Mouse (Mus musculus) liver, embryonic 13.5 days (tissue): ENCODE data around the gene Zbtb32. TPM values are rescaled to one million over a fixed set of nuclear protein-coding genes. Genes with fewer than 3 reads are reported as not detected.
A peak's percentile ranks its signal among the peaks of the same experiment; 100 is the strongest.

Source experiments
- ATAC-seq: fragments of 200-750 bp; cut with Nextera tagmentation; 2 replicates; pipeline ENCODE4 v1.8.0; 2017; ENCODE audit warnings: low read depth, mild to moderate bottlenecking, moderate number of reproducible peaks, moderate library complexity
- DNase-seq: peaks from one replicate; pipeline ENCODE4 v3.0.0; 2022
- H3K27ac ChIP-seq: fragments of 300-500 bp; sonication (generic); 2 replicates; pipeline ENCODE4 v1.5.1; 2015; ENCODE audit warnings: moderate library complexity, mild to moderate bottlenecking, inconsistent platforms
- H3K27me3 ChIP-seq: fragments of 300-500 bp; sonication (generic); 2 replicates; pipeline ENCODE4 v1.6.1; 2015; ENCODE audit warnings: mild to moderate bottlenecking, inconsistent platforms
- H3K36me3 ChIP-seq: fragments of 300-500 bp; sonication (generic); 2 replicates; pipeline ENCODE4 v1.6.1; 2015; ENCODE audit warnings: mild to moderate bottlenecking, inconsistent platforms
- H3K4me1 ChIP-seq: fragments of 300-500 bp; sonication (generic); replicated peaks from 2 replicates; pipeline ENCODE4 v1.6.1; 2015; ENCODE audit warnings: inconsistent platforms
- H3K4me2 ChIP-seq: fragments of 300-500 bp; sonication (generic); 2 replicates; pipeline ENCODE4 v1.6.1; 2015; ENCODE audit warnings: inconsistent platforms, mild to moderate bottlenecking, moderate library complexity
- H3K4me3 ChIP-seq: fragments of 300-500 bp; sonication (generic); replicated peaks from 2 replicates; pipeline ENCODE4 v1.5.1; 2015; ENCODE audit warnings: mild to moderate bottlenecking, inconsistent platforms
- H3K9ac ChIP-seq: fragments of 300-500 bp; sonication (generic); 2 replicates; pipeline ENCODE4 v1.6.1; 2015; ENCODE audit warnings: mild to moderate bottlenecking, inconsistent platforms
- H3K9me3 ChIP-seq: fragments of 300-500 bp; sonication (generic); replicated peaks from 2 replicates; pipeline ENCODE4 v1.6.1; 2016; ENCODE audit warnings: inconsistent platforms
- WGBS: fragments of 180-500 bp; shearing (Covaris S2); methylation state at CpG from one replicate; pipeline ENCODE4 v1.1.7; 2015; ENCODE audit not compliant: insufficient replicate concordance; 5-methylcytosine and 5-hydroxymethylcytosine counted together
- polyA plus RNA-seq: library from polyadenylated mRNA; unstranded; fragments of >200 nt; fragmentation: Nextera tagmentation; extraction: Ambion mirVana; gene quantifications from 2 replicates; pipeline ENCODE4 v1.2.1, GENCODE M21; 2015

Gene Zbtb32
- polyA plus RNA-seq = 0.09 and 0.20 TPM in 2 replicates

DNA sequence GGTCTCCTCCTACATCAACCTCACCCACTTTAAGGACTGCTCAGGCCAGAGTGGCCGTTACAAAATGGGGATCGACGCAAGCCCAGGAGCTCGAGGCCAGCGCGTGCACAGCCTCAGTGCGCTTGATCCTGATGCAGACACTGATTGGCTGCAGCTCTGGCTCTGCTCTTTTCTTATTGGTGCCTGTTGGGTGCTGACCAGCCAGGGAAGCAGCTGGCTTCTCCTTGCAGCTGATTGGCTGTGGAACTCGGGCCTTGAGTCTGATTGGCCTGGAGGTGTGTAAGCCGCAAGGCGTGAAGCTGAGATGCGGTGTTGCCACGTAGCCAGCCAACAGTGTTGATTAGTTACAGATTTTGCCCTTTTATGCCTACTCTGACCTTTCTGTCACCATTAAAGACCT, at the start of gene Zbtb32:
Gene Zbtb32 (minus strand): TSS at position 124 of the 400 bp plus-strand sequence.
- ATAC-seq (no peak), DNase-seq (no peak)
- Histone ChIP-seq H3K9ac (no peak within 1 kb of the TSS), H3K4me3 (no peak within 1 kb of the TSS), H3K27me3 (peaks cover 7% of the 10 kb centered on the region; the same call in 1 of the 2 replicates), H3K4me1 (peaks cover 28% of the 10 kb centered on the region), H3K9me3 (no peaks in the 10 kb centered on the region), H3K36me3 (no peaks in the 10 kb centered on the region), H3K27ac (no peak within 1 kb of the TSS), H3K4me2 (peak within 1 kb of the TSS; percentile 50)
- 88% methylated on average over 12 of the region's 12 CpGs for WGBS

DNA sequence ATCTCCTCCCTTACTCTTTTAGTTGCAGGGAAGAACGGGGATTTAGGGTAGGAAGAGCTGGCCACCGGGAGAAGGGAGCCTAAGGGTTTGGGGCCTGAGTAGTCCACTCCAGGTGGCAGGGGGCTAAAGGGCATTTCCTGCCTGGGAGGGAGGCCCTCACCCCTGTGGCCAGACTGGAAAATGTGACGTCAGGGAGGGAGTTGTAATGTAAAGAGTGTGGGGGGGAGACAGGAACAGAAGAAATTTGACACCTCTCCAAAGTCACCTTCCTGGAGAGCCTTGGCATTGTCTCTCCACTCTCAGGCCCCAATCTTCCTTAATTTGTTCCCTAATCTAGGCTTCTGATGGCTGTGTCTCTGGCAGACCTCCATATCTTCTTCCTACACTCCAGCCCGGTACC, 40.4 kb upstream of the Zbtb32 start:
- Histone ChIP-seq H3K4me3 (no peak overlapping the region), H3K27ac (no peak overlapping the region), H3K9me3 (no peaks in the 10 kb centered on the region), H3K4me1 (peaks cover 13% of the 10 kb centered on the region), H3K9ac (no peak overlapping the region), H3K36me3 (peaks cover 41% of the 10 kb centered on the region), H3K4me2 (no peak overlapping the region), H3K27me3 (peaks cover 31% of the 10 kb centered on the region)
- DNase-seq (no peak), ATAC-seq (no peak)
- WGBS = 20% methylated on average over 4 of the region's 4 CpGs

DNA sequence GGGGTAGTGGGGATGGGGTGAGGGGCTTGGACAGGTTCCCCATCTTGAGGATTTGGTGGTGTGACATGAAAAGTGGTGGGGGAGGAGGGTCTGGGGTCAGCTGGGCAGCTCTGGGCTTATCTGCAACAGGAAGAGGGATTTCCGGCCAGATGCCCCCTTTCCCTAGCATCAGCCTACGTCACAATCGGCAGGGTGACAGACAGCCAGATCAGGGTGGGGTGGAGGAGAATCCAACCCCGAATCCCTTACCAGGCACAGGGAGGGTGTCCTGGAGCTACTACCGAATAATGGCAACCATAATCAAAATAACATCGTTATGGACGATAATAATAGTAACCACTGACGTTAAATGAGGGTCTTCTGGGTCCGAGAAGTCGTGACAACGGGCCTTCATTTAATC, 37.7 kb upstream of the Zbtb32 start:
- peaks cover 57% of the 10 kb centered on the region for H3K27me3 ChIP-seq
- 0 out of 2 replicates have a peak overlapping the region, but pooled peaks have one; percentile 4 for H3K4me2 ChIP-seq
- ATAC-seq (no peak), DNase-seq (no peak)
- H3K27ac ChIP-seq = no peak overlapping the region
- 10% methylated on average over 11 of the region's 11 CpGs for WGBS
- H3K9ac ChIP-seq = no peak overlapping the region
- H3K4me1 ChIP-seq = peaks cover 18% of the 10 kb centered on the region
- no peak overlapping the region for H3K4me3 ChIP-seq
- no peaks in the 10 kb centered on the region for H3K9me3 ChIP-seq
- peaks cover 14% of the 10 kb centered on the region for H3K36me3 ChIP-seq

DNA sequence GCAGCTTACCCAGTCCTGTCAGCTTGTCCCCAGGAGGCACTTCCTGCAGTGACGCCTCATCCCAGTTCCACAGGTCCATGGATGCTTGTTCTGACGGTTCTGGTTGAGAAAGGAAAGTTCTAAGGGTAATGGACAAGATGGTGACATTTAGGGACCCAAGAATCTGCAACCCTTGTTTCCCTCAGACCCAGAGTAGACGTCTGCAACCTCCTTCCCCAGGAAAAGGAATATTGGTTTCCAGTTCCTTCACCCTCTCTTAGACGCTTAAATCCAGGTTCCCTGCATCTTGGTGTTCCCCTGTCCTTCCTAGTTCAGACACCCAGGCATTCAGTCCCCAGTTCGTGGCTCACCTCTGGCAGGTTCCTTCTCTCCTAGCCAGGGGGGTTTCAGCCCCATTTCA, 37.0 kb upstream of the Zbtb32 start, which contains the start of gene Etv2:
Gene Etv2 (minus strand): TSS at position 101 of the 400 bp plus-strand sequence.
- DNase-seq (no peak), ATAC-seq (no peak)
- H3K4me2 ChIP-seq = peak within 1 kb of the TSS; percentile 46
- peaks cover 18% of the 10 kb centered on the region for H3K4me1 ChIP-seq
- no peak within 1 kb of the TSS for H3K27ac ChIP-seq
- no peak within 1 kb of the TSS for H3K9ac ChIP-seq
- H3K36me3 ChIP-seq = peaks cover 7% of the 10 kb centered on the region
- H3K4me3 ChIP-seq = peak within 1 kb of the TSS; percentile 22
- 4% methylated on average over 5 of the region's 5 CpGs for WGBS
- peaks cover 63% of the 10 kb centered on the region for H3K27me3 ChIP-seq
- no peaks in the 10 kb centered on the region for H3K9me3 ChIP-seq

DNA sequence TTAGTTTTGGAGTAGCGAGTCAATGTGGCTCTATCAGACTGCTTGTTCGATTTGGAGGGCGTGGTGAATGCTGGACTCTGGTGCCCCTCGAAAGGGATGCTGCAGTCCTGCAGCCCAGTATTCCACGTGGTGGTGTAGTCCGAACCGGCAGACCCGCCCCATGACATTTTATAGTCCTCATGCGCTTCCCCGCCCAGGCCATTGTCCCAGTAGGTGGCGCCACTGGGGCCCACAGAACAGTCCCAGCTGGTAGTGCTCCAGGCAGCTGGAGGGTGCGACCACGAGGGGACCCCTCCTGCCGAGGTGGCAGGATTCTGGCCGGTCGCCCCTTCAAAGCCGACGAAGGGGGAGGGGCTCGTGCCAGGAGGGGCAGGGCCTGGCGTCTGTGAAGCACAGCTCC, 35.9 kb upstream of the Zbtb32 start:
- Histone ChIP-seq H3K27ac (no peak overlapping the region), H3K4me3 (peak overlapping the region; percentile 22), H3K27me3 (peaks cover 74% of the 10 kb centered on the region), H3K36me3 (no peaks in the 10 kb centered on the region), H3K4me2 (peak overlapping the region; percentile 46), H3K9ac (no peak overlapping the region), H3K4me1 (peaks cover 18% of the 10 kb centered on the region), H3K9me3 (no peaks in the 10 kb centered on the region)
- DNase-seq (peak; percentile 63), ATAC-seq (peak; percentile 68)
- WGBS = 2% methylated on average over 20 of the region's 20 CpGs

DNA sequence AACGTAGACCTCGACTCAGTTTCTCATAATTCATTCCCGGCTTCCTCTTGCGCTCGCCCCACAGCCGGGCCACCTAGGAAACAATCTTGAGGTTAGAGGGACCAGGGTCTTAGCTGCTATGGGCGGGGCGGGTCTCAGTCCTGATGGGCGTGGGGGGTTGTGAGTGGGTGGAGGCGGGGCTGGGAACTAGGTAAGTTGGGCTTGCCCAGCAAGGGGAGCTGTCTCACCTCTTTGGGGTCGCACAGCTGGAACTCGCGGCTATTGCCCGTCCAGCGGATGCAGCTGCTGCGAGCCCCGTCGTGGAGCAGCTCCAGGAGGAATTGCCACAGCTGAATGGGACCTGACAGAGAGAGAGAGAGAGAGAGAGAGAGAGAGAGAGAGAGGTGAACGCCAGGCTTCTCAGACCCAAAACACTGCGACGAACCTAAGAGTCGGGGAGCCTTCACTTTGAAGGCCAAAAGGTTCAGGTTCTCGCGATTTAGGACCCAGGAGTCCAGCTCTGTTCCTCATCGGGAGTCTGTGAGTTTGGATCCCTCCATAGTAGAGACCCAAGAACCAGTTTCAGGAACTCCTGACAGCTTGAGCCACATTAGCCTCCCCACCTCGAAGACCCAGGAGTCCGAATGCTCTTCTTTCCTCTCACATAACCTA, 35.2 kb upstream of the Zbtb32 start:
- 25% methylated on average over 27 of the region's 27 CpGs for WGBS
- Histone ChIP-seq H3K27me3 (peaks cover 81% of the 10 kb centered on the region), H3K9ac (no peak overlapping the region), H3K27ac (no peak overlapping the region), H3K4me3 (no peak overlapping the region), H3K4me1 (peaks cover 16% of the 10 kb centered on the region), H3K9me3 (no peaks in the 10 kb centered on the region), H3K36me3 (no peaks in the 10 kb centered on the region), H3K4me2 (0 out of 2 replicates have a peak overlapping the region, but pooled peaks have one; percentile 46)
- 0 out of 2 replicates have a peak, but pooled peaks have one; percentile 7 for ATAC-seq
- no peak for DNase-seq

DNA sequence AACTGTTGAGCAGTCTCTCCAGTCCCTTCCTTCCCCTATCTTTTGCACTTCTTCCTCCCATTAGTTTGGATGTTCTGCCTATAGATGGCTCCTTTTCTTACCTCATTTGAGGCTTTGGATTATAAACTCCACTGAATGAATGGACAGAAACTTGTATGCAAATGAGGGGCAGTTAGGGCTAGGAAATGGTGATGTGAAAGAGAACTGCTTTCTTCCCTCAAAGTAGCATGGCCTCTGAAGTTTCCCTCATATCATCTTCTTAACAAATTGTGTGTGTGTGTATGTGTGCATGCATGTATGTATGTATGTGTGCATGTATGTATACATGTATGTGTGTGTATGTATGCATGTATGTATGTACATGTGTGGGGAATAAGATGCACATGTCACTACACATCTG, 30.3 kb upstream of the Zbtb32 start:
- Histone ChIP-seq H3K27ac (no peak overlapping the region), H3K27me3 (peaks cover 51% of the 10 kb centered on the region), H3K36me3 (peaks cover 7% of the 10 kb centered on the region), H3K4me1 (peaks cover 23% of the 10 kb centered on the region), H3K4me2 (no peak overlapping the region), H3K4me3 (no peak overlapping the region), H3K9ac (no peak overlapping the region), H3K9me3 (no peaks in the 10 kb centered on the region)
- ATAC-seq (no peak), DNase-seq (no peak)

DNA sequence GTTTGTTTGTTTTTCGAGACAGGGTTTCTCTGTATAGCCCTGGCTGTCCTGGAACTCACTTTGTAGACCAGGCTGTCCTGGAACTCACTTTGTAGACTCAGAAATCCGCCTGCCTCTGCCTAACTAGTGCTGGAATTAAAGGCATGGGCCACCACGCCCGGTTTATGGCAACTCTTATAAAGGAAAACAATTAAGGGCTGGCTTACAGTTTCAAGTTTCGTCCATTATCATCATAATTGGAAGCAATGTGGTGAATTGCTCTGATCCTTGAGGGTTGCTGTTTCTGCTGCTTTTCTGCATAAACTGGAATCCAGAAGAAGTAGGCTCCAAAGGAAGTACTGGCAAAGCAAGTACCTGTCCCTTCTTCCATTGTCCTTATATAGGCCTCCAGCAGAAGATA, 27.9 kb upstream of the Zbtb32 start:
- peaks cover 32% of the 10 kb centered on the region for H3K4me1 ChIP-seq
- WGBS = 71% methylated on average over 5 of the region's 5 CpGs
- H3K4me2 ChIP-seq = peak overlapping the region; percentile 65
- 0 out of 2 replicates have a peak overlapping the region, but pooled peaks have one; percentile 89 for H3K4me3 ChIP-seq
- peaks cover 31% of the 10 kb centered on the region for H3K36me3 ChIP-seq
- DNase-seq = no peak
- H3K9ac ChIP-seq = no peak overlapping the region
- no peaks in the 10 kb centered on the region for H3K9me3 ChIP-seq
- no peak overlapping the region for H3K27ac ChIP-seq
- peaks cover 28% of the 10 kb centered on the region for H3K27me3 ChIP-seq
- ATAC-seq = no peak

DNA sequence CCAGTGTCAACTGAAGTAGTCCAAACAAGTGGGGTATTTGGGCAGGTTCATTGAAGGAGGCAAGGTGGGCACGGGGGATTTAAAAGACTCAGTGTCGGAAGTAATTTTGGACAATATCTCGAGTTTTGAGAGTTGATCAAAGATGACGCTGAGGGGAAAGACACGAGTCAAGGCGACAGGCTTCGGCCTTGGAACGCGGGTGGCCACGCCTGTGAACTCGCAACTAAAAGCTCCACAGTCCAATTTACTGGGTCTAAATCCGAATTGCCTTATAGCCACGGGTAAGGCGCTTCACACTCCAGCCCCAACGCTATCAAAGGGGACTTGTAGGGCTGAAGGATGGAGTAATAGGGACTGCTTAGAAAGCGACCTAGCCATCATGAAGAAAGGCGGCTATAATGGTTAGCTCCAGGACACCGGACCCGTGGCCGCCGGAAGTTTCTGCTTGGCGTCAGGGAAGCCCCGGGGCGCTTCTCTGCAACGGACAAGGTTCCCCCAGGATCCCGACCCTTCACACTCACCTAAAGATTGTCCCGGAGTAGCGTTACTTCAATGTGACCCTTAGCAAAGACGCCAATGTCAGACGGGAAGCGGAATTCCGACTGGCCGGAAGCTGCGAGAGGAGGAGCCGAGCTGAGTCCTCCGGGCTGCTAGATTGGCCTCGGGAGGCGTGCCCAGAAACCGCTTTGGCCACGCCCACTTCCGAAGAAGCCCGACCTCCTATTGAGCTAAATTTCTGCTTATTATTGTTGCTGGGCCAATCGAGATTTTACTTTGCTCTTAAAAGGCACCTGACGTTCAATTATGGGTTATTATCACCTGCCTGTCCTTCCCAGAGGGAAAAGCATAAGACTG, 27.0 kb upstream of the Zbtb32 start, which contains the start of gene Cox6b1:
Gene Cox6b1 (minus strand): TSS at position 622 of the 855 bp plus-strand sequence.
- peak; percentile 87 for ATAC-seq
- peaks cover 35% of the 10 kb centered on the region for H3K4me1 ChIP-seq
- H3K27ac ChIP-seq = peak within 1 kb of the TSS; percentile 74
- under 1% methylated on average over 44 of the region's 44 CpGs for WGBS
- H3K36me3 ChIP-seq = peaks cover 38% of the 10 kb centered on the region
- peak within 1 kb of the TSS; percentile 89 for H3K4me3 ChIP-seq
- peak; percentile 88 for DNase-seq
- H3K27me3 ChIP-seq = peaks cover 20% of the 10 kb centered on the region
- H3K9ac ChIP-seq = peak within 1 kb of the TSS; percentile 89
- H3K4me2 ChIP-seq = peak within 1 kb of the TSS; percentile 87
- H3K9me3 ChIP-seq = no peaks in the 10 kb centered on the region

DNA sequence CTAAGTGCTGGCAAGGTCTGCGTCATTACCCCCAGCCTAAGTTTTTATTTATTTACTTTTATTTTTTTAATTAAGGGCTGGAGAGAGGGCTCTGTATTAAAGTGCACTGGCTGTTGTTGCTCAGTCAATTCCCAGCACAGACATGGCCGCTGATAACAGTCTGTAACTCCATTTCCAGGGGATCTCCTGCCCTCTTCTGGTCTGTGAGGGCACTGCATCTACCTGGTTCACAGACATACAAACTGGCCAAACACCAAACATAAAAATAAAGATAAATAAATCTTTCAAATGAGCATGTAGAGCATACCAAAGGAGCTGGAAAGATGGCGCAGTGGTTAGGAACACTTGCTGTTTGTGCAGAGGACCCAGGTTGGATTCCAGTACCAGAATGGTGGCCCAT, 20.5 kb upstream of the Zbtb32 start:
- no peak for ATAC-seq
- peak; percentile 36 for DNase-seq
- WGBS = 71% methylated on average over 3 of the region's 3 CpGs
- H3K4me2 ChIP-seq = no peak overlapping the region
- H3K36me3 ChIP-seq = peaks cover 85% of the 10 kb centered on the region
- H3K9ac ChIP-seq = no peak overlapping the region
- no peak overlapping the region for H3K27ac ChIP-seq
- no peaks in the 10 kb centered on the region for H3K9me3 ChIP-seq
- H3K4me3 ChIP-seq = no peak overlapping the region
- peaks cover 36% of the 10 kb centered on the region for H3K4me1 ChIP-seq
- H3K27me3 ChIP-seq = no peaks in the 10 kb centered on the region

DNA sequence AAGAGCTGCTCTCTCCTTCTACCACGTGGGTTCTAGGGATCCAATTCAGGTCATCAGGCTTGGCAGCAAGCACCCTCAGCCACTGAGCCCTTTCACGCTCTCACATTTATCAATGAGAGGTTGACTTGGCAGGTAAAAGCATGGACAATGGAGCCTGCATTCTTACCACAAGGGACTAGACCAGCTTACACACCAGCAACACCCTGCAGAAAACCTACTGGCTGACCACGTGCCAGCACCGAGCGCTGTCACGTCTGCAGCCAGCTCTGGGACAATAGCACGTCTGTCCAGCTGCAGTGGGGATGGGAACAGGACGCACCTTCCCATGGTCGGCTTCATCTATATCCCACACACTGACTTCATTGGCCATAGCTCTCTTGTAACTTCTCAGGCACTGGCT, 19.9 kb upstream of the Zbtb32 start:
- H3K4me1 ChIP-seq = peaks cover 37% of the 10 kb centered on the region
- WGBS = 89% methylated on average over 9 of the region's 9 CpGs
- no peak for ATAC-seq
- peaks cover 79% of the 10 kb centered on the region for H3K36me3 ChIP-seq
- no peak for DNase-seq
- H3K4me2 ChIP-seq = no peak overlapping the region
- no peak overlapping the region for H3K9ac ChIP-seq
- no peaks in the 10 kb centered on the region for H3K9me3 ChIP-seq
- H3K27ac ChIP-seq = no peak overlapping the region
- no peaks in the 10 kb centered on the region for H3K27me3 ChIP-seq
- no peak overlapping the region for H3K4me3 ChIP-seq
